Comparison of ENCODE assay signal across 8 mouse cellular contexts in the genomic region with DNA sequence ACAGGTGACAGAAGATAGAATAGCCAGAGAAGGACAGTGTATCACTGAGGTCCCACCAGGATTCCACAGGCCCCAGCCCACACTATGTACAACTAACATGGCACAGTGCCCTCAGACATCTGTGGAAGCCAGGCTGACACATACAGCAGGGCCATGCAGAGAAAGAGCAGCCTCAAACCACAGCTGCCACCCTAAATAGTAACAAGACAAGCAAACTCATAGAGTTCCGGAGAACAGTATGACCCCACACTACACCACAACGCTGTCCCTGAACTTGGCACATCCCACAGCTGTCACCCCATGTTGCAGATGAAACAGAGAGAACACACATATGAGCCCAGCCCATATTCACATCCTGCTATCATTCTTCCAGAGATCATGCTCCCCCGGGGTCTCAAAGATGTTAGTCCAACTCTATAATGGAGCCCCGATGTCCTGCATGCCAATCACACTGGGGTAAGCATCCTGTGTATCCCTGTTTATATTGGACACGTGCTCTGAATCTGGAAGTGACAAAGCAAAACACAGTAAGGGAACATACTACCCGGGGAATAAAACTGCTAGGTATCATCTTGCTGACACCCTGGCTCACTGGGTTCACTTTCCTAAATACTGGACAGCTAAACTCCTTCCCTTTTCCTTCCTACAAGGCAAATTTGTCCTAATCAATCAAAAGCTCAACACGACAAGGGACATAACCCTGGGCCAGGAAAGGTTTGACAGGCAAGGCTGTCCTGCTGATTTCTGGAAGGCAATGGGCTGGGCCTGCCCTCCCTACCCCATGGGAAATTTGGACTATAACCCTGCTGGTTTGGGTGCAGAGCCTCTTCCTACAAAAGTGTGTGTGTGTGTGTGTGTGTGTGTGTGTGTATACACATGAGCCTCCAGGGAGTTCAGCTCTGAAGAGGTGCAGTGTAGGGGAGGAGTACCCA. TPM values are rescaled to one million over a fixed set of nuclear protein-coding genes. Genes with fewer than 3 reads are reported as not detected.
DNase-seq lines count a peak whose midpoint lies in the region; ATAC-seq and TF ChIP-seq lines count a peak whose summit lies in the region.

No protein-coding gene starts in this region.

- no peak for TF ChIP-seq POLR2A in cerebellum, adult 2 months (IDR thresholded peaks at IDR 0.05; ENCODE audit: borderline replicate concordance, insufficient read depth, low read length)

- no peak for ATAC-seq in lung, postnatal 0 days
- 0 out of 2 replicates have a peak, but pooled peaks have one; percentile 4 for ATAC-seq in hindbrain, embryonic 15.5 days (ENCODE audit: low FRiP score, low read depth)
- no peak for ATAC-seq in midbrain, postnatal 0 days (ENCODE audit: low FRiP score)

- whole genome bisulfite sequencing in cerebellum, adult 2 months, result 16% methylated on average over 7 of the region's 7 CpGs
- WGBS in lung, postnatal 0 days, result 50% methylated on average over 7 of the region's 7 CpGs
- 69% methylated on average over 7 of the region's 7 CpGs for WGBS in hindbrain, embryonic 15.5 days
- WGBS in midbrain, postnatal 0 days, result 74% methylated on average over 7 of the region's 7 CpGs

- no peaks in the 10 kb centered on the region for H3K9me3 ChIP-seq in lung, postnatal 0 days (ENCODE audit: low read length)
- H3K9me3 ChIP-seq in hindbrain, embryonic 15.5 days, result no peaks in the 10 kb centered on the region
- no peaks in the 10 kb centered on the region for H3K9me3 ChIP-seq in midbrain, postnatal 0 days (ENCODE audit: low read length)

- DNase-seq in cerebellum, adult 2 months, result peak in 1 of 2 experiments; percentile 21
- no peak for DNase-seq in cerebellum, adult 11 months
- peak; percentile 8 for DNase-seq in lung, postnatal 0 days (ENCODE audit: low spot score)
- DNase-seq in lung, postnatal 25 days (ENCODE audit: low spot score), result no peak
- no peak for DNase-seq in midbrain, postnatal 0 days (ENCODE audit: low spot score)
- no peak for DNase-seq in right cerebral cortex, postnatal 25 days
- DNase-seq in T-cell, adult 2 months (ENCODE audit: low spot score), result no peak

- peaks cover 26% of the 10 kb centered on the region for H3K4me1 ChIP-seq in cerebellum, adult 2 months (ENCODE audit: control insufficient read depth, insufficient read depth, low read length)
- H3K4me1 ChIP-seq in lung, postnatal 0 days (ENCODE audit: insufficient read depth, low read depth, low read length), result peaks cover 15% of the 10 kb centered on the region
- H3K4me1 ChIP-seq in hindbrain, embryonic 15.5 days (replicated peaks), result peaks cover 42% of the 10 kb centered on the region
- H3K4me1 ChIP-seq in midbrain, postnatal 0 days (ENCODE audit: insufficient read depth, low read length), result peaks cover 13% of the 10 kb centered on the region; the same call in 1 of the 2 replicates

- H3K9ac ChIP-seq in lung, postnatal 0 days (replicated peaks; ENCODE audit: low read depth), result peak overlapping the region; percentile 76; the same call in 1 of the 2 replicates
- H3K9ac ChIP-seq in hindbrain, embryonic 15.5 days, result peak overlapping the region; percentile 94
- H3K9ac ChIP-seq in midbrain, postnatal 0 days (replicated peaks; ENCODE audit: low read length, poor library complexity, severe bottlenecking), result peak overlapping the region; percentile 88

- peaks cover 10% of the 10 kb centered on the region for H3K36me3 ChIP-seq in lung, postnatal 0 days (ENCODE audit: insufficient read depth, low read length)
- peaks cover 13% of the 10 kb centered on the region; the same call in 1 of the 2 replicates for H3K36me3 ChIP-seq in hindbrain, embryonic 15.5 days
- peaks cover 15% of the 10 kb centered on the region for H3K36me3 ChIP-seq in midbrain, postnatal 0 days (ENCODE audit: insufficient read depth, low read length)

- peak overlapping the region; percentile 96 for H3K4me3 ChIP-seq in cerebellum, adult 2 months (replicated peaks; ENCODE audit: insufficient read depth, low read depth, low read length)
- H3K4me3 ChIP-seq in lung, postnatal 0 days (ENCODE audit: low read depth, low read length), result peak overlapping the region; percentile 86
- H3K4me3 ChIP-seq in hindbrain, embryonic 15.5 days, result peak overlapping the region; percentile 77
- peak overlapping the region; percentile 81 for H3K4me3 ChIP-seq in midbrain, postnatal 0 days (ENCODE audit: low read depth, low read length)

- peak overlapping the region; percentile 97; the same call in 1 of the 2 replicates for H3K27ac ChIP-seq in cerebellum, adult 2 months (ENCODE audit: insufficient read depth, low read length)
- 0 out of 2 replicates have a peak overlapping the region, but pooled peaks have one; percentile 97 for H3K27ac ChIP-seq in lung, postnatal 0 days (ENCODE audit: low read length)
- peak overlapping the region; percentile 99 for H3K27ac ChIP-seq in hindbrain, embryonic 15.5 days (replicated peaks)
- H3K27ac ChIP-seq in midbrain, postnatal 0 days (ENCODE audit: low read depth, low read length), result peak overlapping the region; percentile 98

- no peak for TF ChIP-seq CTCF in cerebellum, adult 2 months (IDR thresholded peaks at IDR 0.05; ENCODE audit: borderline replicate concordance, insufficient read depth, low read depth, low read length)
- TF ChIP-seq CTCF in lung, postnatal 0 days (IDR thresholded peaks at IDR 0.05), result no peak
- TF ChIP-seq CTCF in midbrain, postnatal 0 days (IDR thresholded peaks at IDR 0.05), result no peak

- no peak for TF ChIP-seq EP300 in lung, postnatal 0 days (IDR thresholded peaks at IDR 0.05)

- H3K27me3 ChIP-seq in cerebellum, adult 2 months (ENCODE audit: control insufficient read depth, insufficient read depth, low read length), result no peaks in the 10 kb centered on the region
- H3K27me3 ChIP-seq in lung, postnatal 0 days (replicated peaks; ENCODE audit: insufficient read depth, low read length), result no peaks in the 10 kb centered on the region
- no peaks in the 10 kb centered on the region for H3K27me3 ChIP-seq in hindbrain, embryonic 15.5 days
- no peaks in the 10 kb centered on the region for H3K27me3 ChIP-seq in midbrain, postnatal 0 days (ENCODE audit: insufficient read depth, low read length)

- H3K4me2 ChIP-seq in lung, postnatal 0 days (replicated peaks; ENCODE audit: low read depth, low read length), result peak overlapping the region; percentile 75
- peak overlapping the region; percentile 79 for H3K4me2 ChIP-seq in hindbrain, embryonic 15.5 days
- H3K4me2 ChIP-seq in midbrain, postnatal 0 days (ENCODE audit: low read depth, low read length, poor library complexity, severe bottlenecking), result peak overlapping the region; percentile 74

RNA-seq across cellular contexts. Expression of a gene that starts 1.7 kb away (rescaled TPM):
- polyA plus RNA-seq in cerebellum, adult 2 months (2012; rRNA removed), result 325 and 334 TPM in 2 replicates
- 193 and 194 TPM in 2 replicates for polyA plus RNA-seq in lung, postnatal 0 days (2015; fragmentation: Nextera tagmentation; extraction: Ambion mirVana)
- polyA plus RNA-seq in hindbrain, embryonic 15.5 days (2015; fragmentation: Nextera tagmentation; extraction: Ambion mirVana), result 484 and 489 TPM in 2 replicates
- 415 and 418 TPM in 2 replicates for total RNA-seq in midbrain, postnatal 0 days (2014; rRNA removed)
- polyA plus RNA-seq in midbrain, postnatal 0 days (2015; fragmentation: Nextera tagmentation; extraction: Ambion mirVana), result 364 and 377 TPM in 2 replicates

RNA-seq across cellular contexts. Expression of a gene that starts 54.9 kb away (rescaled TPM):
- 0.21 and 0.33 TPM in 2 replicates for polyA plus RNA-seq in cerebellum, adult 2 months (2012; rRNA removed)
- polyA plus RNA-seq in lung, postnatal 0 days (2015; fragmentation: Nextera tagmentation; extraction: Ambion mirVana), result 89.5 and 111 TPM in 2 replicates
- 4.0 and 5.2 TPM in 2 replicates for polyA plus RNA-seq in hindbrain, embryonic 15.5 days (2015; fragmentation: Nextera tagmentation; extraction: Ambion mirVana)
- 4.4 and 5.1 TPM in 2 replicates for total RNA-seq in midbrain, postnatal 0 days (2014; rRNA removed)
- 2.3 and 2.7 TPM in 2 replicates for polyA plus RNA-seq in midbrain, postnatal 0 days (2015; fragmentation: Nextera tagmentation; extraction: Ambion mirVana)

Comparison
In these comparisons a context has a peak if more than half of its experiments do, and no peak if none do; other contexts are left out.
1. RNA of a gene that starts 54.9 kb away (polyA plus RNA-seq): 89.5 to 111 TPM in lung, postnatal 0 days; 4.0 to 5.2 TPM in hindbrain, embryonic 15.5 days, 2.3 to 2.7 TPM in midbrain, postnatal 0 days and 0.21 to 0.33 TPM in cerebellum, adult 2 months; every median in the first group is over 10 times any median in the second.
2. Peak in every context shown above with its lines, with median percentiles within 50 percentile points of each other: H3K27ac ChIP-seq, H3K4me3 ChIP-seq, H3K4me2 ChIP-seq and H3K9ac ChIP-seq.